Mouse (Mus musculus): ENCODE results near the gene Sh2d4b.

DNA sequence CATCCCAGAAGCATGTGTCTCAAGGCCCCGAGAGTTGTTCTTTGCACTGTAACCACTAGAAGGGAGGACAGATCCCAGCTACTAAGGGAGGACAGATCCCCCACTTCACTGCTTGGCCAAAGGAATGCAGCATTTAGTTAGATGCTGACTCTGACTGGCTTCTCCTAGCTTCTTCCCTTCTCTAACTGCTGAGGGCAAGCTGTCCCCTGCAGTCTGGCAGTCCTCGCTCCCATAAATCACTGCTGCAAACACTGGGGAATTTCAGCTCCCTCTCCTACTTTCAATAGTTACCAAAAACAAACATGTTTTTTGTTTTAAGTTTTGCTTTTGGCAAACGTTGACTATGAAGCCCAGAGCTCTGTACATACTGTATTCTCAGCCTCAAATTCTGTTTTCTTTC, 22.5 kb downstream of the Sh2d4b start:
- no peak for TF ChIP-seq USF2 (IDR thresholded peaks at IDR 0.05; ENCODE audit: borderline replicate concordance in 1 of 2, insufficient read depth in 1 of 2, low read depth in 1 of 2, low read length in 2 of 2)
- TF ChIP-seq E2F4 (IDR thresholded peaks at IDR 0.05; ENCODE audit: borderline replicate concordance, low read depth, low read length), result no peak
- no peak for TF ChIP-seq ZKSCAN1 (IDR thresholded peaks at IDR 0.05; ENCODE audit: low read depth, low read length)
- TF ChIP-seq MAFK (IDR thresholded peaks at IDR 0.05; ENCODE audit: borderline replicate concordance, low read depth, low read length), result no peak
- no peak for TF ChIP-seq CTCF (IDR thresholded peaks at IDR 0.05 in 2 of 3, conservative IDR thresholded peaks at IDR 0.05 in 1 of 3; ENCODE audit: control insufficient read depth in 1 of 3, insufficient read depth in 1 of 3, low read depth in 2 of 3, low read length in 3 of 3, poor library complexity in 1 of 3, severe bottlenecking in 1 of 3)
